Mouse (Mus musculus): Measurements from ENCODE around the gene Gsta3.

Gsta3 gene

DNA sequence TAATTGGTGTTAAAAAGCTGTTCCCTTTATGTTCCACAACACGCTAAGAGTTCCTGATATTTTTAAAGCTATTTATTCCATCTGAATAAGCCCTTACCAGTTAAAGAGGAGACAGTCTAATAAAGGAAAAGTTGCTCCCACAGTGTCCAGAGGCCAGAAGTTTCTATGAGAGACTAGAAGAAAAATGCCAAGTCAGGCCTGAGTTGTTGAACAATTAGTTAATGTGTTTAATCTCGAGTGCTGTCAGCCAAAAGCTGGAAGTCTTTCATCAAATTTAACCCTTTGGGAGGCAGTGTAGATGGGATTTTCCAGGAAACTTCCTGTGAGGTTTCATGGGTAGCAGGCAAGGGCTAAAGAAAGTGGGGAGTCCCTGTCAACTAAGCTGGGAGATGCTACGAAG, 59.4 kb downstream of the Gsta3 start:
- no peak for DNase-seq (ENCODE audit: low read depth, low spot score)

DNA sequence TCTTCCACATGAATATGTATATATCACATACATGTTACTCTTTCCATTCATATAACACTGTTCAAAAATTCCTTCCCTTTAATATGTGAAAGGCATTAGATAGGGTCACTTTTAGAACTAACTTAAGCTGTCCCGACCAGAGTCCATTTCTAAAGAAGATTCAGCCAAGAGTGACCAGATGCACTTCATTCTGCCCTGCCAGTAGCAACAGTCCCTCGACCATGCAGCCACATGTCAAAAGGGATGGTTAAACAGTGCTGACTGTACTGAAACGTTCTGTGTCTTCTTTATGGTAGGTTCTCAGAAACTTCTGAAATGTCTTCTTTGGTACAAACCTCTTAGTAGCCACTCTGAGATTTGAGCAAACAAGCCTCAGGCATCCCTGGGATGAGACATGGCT, 61.3 kb downstream of the Gsta3 start:
- no peak for DNase-seq (ENCODE audit: low read depth, low spot score)

DNA sequence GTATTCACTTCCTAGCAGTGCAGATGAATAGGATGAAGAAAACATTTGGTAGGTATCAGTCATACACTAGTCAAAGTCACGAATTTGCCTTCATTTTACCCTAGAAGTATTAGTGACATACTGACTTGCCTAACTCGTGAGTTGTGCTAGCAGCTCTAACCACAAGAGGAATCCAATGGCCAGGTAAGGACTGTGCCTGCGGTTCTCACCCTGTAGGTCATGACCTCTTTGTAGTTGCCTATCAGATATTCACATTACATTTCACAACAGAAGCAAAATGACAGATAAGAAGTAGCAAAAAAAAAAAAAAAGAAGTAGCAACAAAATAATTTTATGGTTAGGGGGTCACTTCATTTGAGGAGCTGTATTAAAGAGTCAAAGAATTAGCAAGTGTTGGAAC, 63.8 kb downstream of the Gsta3 start:
- DNase-seq (ENCODE audit: low read depth, low spot score) = no peak

DNA sequence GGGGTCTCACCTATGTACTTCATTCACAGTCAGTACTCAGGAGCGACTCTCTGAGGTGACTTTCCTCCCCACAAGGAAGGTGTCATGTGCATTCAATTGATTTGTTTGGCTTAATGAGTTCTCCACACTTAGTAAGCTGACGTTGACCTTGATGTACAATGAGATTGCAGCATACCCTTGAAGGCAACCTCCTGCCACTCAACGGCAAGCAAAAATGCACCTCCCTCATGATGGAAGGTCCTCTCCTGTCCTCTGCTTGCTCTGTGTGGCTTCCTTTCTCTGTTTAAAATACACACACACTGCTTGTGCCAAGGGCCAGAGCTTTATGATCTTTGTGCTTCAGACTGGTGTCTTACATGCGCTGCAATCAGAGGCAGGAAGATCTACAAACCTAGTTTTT, 64.3 kb downstream of the Gsta3 start:
- no peak for DNase-seq (ENCODE audit: low read depth, low spot score)

DNA sequence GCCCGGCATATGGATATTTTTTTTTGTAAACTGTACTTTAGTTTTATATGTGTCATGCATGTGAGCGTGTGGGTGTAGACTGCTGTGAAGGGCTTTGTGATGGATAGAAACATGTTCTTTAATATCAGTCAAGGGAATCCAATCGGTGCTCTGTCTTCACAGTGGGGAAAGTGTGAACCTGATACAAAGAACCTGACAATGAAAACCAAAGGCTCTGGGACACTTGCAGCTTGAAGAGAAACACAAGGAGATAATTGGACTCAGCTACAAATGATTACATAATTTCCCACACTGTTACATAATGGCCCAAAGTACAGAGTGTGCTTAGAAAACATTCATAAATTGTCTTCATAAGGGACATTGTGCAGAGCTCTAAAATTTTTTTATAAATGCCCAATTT, 65.1 kb downstream of the Gsta3 start:
- DNase-seq (ENCODE audit: low read depth, low spot score) = no peak

DNA sequence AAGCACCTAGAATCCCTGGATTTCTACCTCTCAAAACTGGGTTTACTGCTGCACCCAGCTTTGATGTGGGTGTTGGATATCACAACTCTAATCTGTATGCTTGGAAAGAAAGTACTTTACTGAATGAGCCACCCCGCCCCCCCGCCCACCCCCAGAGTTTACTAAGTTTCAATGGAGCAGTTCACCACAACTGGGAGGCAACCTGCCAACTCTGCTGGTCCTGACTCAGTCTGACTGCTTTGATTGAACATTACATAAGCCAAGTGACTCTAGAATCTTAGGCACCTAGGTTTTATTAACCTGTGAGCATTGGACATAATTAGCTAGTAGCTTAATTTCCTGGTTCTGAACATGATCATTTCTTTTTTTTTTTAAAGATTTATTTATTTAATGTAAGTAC, 73.9 kb downstream of the Gsta3 start:
- DNase-seq (ENCODE audit: low read depth, low spot score) = no peak

Measured in forelimb bud, embryonic 11.5 days (tissue).